Mouse (Mus musculus) splenic B cell, adult 2 months (primary cell): ENCODE measurements around the gene Rgs3.
A peak's percentile ranks its signal among the peaks of the same experiment; 100 is the strongest.

Experiments used
- DNase-seq: peaks from one replicate; pipeline ENCODE4 v3.0.0-alpha.2; 2011; ENCODE audit warnings: low read depth, low spot score
- H3K27me3 ChIP-seq: 2 replicates; pipeline ENCODE4 v1.6.1; 2012; ENCODE audit warnings: mild to moderate bottlenecking, low read length, moderate library complexity, mixed read lengths; ENCODE audit not compliant: control insufficient read depth, poor library complexity, insufficient read depth, severe bottlenecking
- H3K36me3 ChIP-seq: 2 replicates; pipeline ENCODE4 v1.6.1; 2012; ENCODE audit warnings: mild to moderate bottlenecking, low read length, moderate library complexity, mixed read lengths; ENCODE audit not compliant: control insufficient read depth, poor library complexity, insufficient read depth, severe bottlenecking

Gene Rgs3

GRCm38 (mm10) chr4:62659861-62660553 is 100.4 kb downstream of the Rgs3 start:
- DNase-seq: no peak
- no peaks in the 10 kb centered on the region for H3K27me3 ChIP-seq
- H3K36me3 ChIP-seq: no peaks in the 10 kb centered on the region

GRCm38 (mm10) chr4:62660554-62660864 is 100.9 kb downstream of the Rgs3 start:
- no peaks in the 10 kb centered on the region for H3K27me3 ChIP-seq
- no peak for DNase-seq
- H3K36me3 ChIP-seq: no peaks in the 10 kb centered on the region

- DNase-seq: peak; percentile 75
- no peaks in the 10 kb centered on the region for H3K27me3 ChIP-seq
- H3K36me3 ChIP-seq: no peaks in the 10 kb centered on the region
Observed at GRCm38 (mm10) chr4:62661311-62661849, 101.7 kb downstream of the Rgs3 start.

- H3K27me3 ChIP-seq: no peaks in the 10 kb centered on the region
- H3K36me3 ChIP-seq: no peaks in the 10 kb centered on the region
- no peak for DNase-seq
Observed at GRCm38 (mm10) chr4:62663348-62663747, 103.7 kb downstream of the Rgs3 start.

- Histone ChIP-seq H3K36me3 (no peaks in the 10 kb centered on the region), H3K27me3 (no peaks in the 10 kb centered on the region)
- no peak for DNase-seq
Observed at GRCm38 (mm10) chr4:62665842-62666241, 106.2 kb downstream of the Rgs3 start.

- DNase-seq: no peak
- H3K27me3 ChIP-seq: no peaks in the 10 kb centered on the region
- no peaks in the 10 kb centered on the region for H3K36me3 ChIP-seq
Observed at GRCm38 (mm10) chr4:62668666-62669065, 109.0 kb downstream of the Rgs3 start.

- Histone ChIP-seq H3K27me3 (no peaks in the 10 kb centered on the region), H3K36me3 (no peaks in the 10 kb centered on the region)
- DNase-seq: no peak
Observed at GRCm38 (mm10) chr4:62669094-62670071, 109.7 kb downstream of the Rgs3 start.

- Histone ChIP-seq H3K27me3 (no peaks in the 10 kb centered on the region), H3K36me3 (no peaks in the 10 kb centered on the region)
- no peak for DNase-seq
Observed at GRCm38 (mm10) chr4:62673531-62674030, 113.9 kb downstream of the Rgs3 start.

GRCm38 (mm10) chr4:62674031-62674995 is 114.7 kb downstream of the Rgs3 start:
- DNase-seq: peak; percentile 47
- H3K27me3 ChIP-seq: no peaks in the 10 kb centered on the region

GRCm38 (mm10) chr4:62675394-62675793 is 115.7 kb downstream of the Rgs3 start:
- H3K36me3 ChIP-seq: no peaks in the 10 kb centered on the region
- H3K27me3 ChIP-seq: no peaks in the 10 kb centered on the region
- no peak for DNase-seq

More at GRCm38 (mm10) chr4:62674031-62674995, 114.7 kb downstream of the Rgs3 start:
- H3K36me3 ChIP-seq: no peaks in the 10 kb centered on the region

GRCm38 (mm10) chr4:62677047-62677737 is 117.5 kb downstream of the Rgs3 start:
- no peak for DNase-seq
- H3K36me3 ChIP-seq: no peaks in the 10 kb centered on the region
- no peaks in the 10 kb centered on the region for H3K27me3 ChIP-seq

GRCm38 (mm10) chr4:62679157-62679556 is 119.5 kb downstream of the Rgs3 start:
- no peaks in the 10 kb centered on the region for H3K36me3 ChIP-seq
- DNase-seq: no peak
- no peaks in the 10 kb centered on the region for H3K27me3 ChIP-seq

GRCm38 (mm10) chr4:62681467-62681866 is 121.8 kb downstream of the Rgs3 start:
- DNase-seq: peak; percentile 58
- H3K36me3 ChIP-seq: no peaks in the 10 kb centered on the region
- H3K27me3 ChIP-seq: no peaks in the 10 kb centered on the region

- no peaks in the 10 kb centered on the region for H3K36me3 ChIP-seq
- DNase-seq: no peak
- H3K27me3 ChIP-seq: no peaks in the 10 kb centered on the region
Observed at GRCm38 (mm10) chr4:62682371-62682770, 122.7 kb downstream of the Rgs3 start.
